Mouse (Mus musculus): ENCODE data around the gene Foxo6. TPM values are rescaled to one million over a fixed set of nuclear protein-coding genes. Genes with fewer than 3 reads are reported as not detected.

Gene Foxo6
- polyA plus RNA-seq, 1 experiment from 2014 or later: 0.25 TPM

GRCm38 (mm10) chr4:120239419-120239818, 47.7 kb downstream of the Foxo6 start:
- H3K9ac ChIP-seq: no peak overlapping the region
- H3K27me3 ChIP-seq: peaks cover 40% of the 10 kb centered on the region
- H3K4me3 ChIP-seq: no peak overlapping the region
- peaks cover 16% of the 10 kb centered on the region for H3K4me1 ChIP-seq
- H3K36me3 ChIP-seq: no peaks in the 10 kb centered on the region
- H3K4me2 ChIP-seq: no peak overlapping the region
- WGBS: 59% methylated on average over 3 of the region's 3 CpGs
- no peak overlapping the region for H3K27ac ChIP-seq
- H3K9me3 ChIP-seq: no peaks in the 10 kb centered on the region
- no peak for ATAC-seq (ENCODE audit: borderline replicate concordance, extremely low read depth, low FRiP score, low TSS enrichment)

- H3K9ac ChIP-seq: no peak overlapping the region
- no peak for ATAC-seq (ENCODE audit: borderline replicate concordance, extremely low read depth, low FRiP score, low TSS enrichment)
- H3K27me3 ChIP-seq: peaks cover 9% of the 10 kb centered on the region; the same call in 1 of the 2 replicates
- H3K4me3 ChIP-seq: no peak overlapping the region
- H3K4me2 ChIP-seq: no peak overlapping the region
- WGBS: 51% methylated on average over 2 of the region's 2 CpGs
- no peaks in the 10 kb centered on the region for H3K36me3 ChIP-seq
- H3K4me1 ChIP-seq: no peaks in the 10 kb centered on the region
- H3K27ac ChIP-seq: no peak overlapping the region
- H3K9me3 ChIP-seq: no peaks in the 10 kb centered on the region
Measured at GRCm38 (mm10) chr4:120233243-120233642, 53.9 kb downstream of the Foxo6 start.

- WGBS: 67% methylated on average over 2 of the region's 2 CpGs
- H3K36me3 ChIP-seq: no peaks in the 10 kb centered on the region
- H3K4me3 ChIP-seq: no peak overlapping the region
- ATAC-seq (ENCODE audit: borderline replicate concordance, extremely low read depth, low FRiP score, low TSS enrichment): no peak
- peaks cover 7% of the 10 kb centered on the region; the same call in 1 of the 2 replicates for H3K27me3 ChIP-seq
- no peak overlapping the region for H3K9ac ChIP-seq
- no peaks in the 10 kb centered on the region for H3K9me3 ChIP-seq
- no peak overlapping the region for H3K4me2 ChIP-seq
- H3K4me1 ChIP-seq: no peaks in the 10 kb centered on the region
- no peak overlapping the region for H3K27ac ChIP-seq
Measured at GRCm38 (mm10) chr4:120232541-120232940, 54.6 kb downstream of the Foxo6 start.

DNA sequence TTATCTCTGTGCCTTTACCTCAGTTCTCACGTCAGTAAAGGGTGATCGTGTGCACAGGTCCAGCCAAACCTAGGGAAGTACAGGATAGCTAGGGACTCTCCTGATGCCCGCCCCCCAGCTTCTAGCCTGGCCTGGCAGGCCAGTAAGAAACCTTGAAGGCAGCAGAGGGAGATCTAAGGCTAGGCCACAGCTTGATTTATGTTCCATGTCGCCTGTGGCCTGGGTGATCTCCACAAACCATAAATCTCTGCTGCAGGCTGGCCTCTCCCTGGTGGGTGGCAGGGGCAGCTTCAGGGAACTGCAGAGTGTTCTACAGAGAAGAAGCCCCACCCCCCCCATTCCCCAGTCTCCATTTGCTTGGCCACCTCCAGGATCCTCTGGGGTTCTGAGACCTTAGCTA, 55.2 kb downstream of the Foxo6 start:
- no peaks in the 10 kb centered on the region for H3K9me3 ChIP-seq
- no peaks in the 10 kb centered on the region for H3K36me3 ChIP-seq
- H3K4me1 ChIP-seq: no peaks in the 10 kb centered on the region
- no peak overlapping the region for H3K4me3 ChIP-seq
- WGBS: 51% methylated on average over 4 of the region's 4 CpGs
- no peak overlapping the region for H3K4me2 ChIP-seq
- ATAC-seq (ENCODE audit: borderline replicate concordance, extremely low read depth, low FRiP score, low TSS enrichment): no peak
- H3K27ac ChIP-seq: no peak overlapping the region
- H3K9ac ChIP-seq: no peak overlapping the region
- peaks cover 7% of the 10 kb centered on the region; the same call in 1 of the 2 replicates for H3K27me3 ChIP-seq

GRCm38 (mm10) chr4:120230256-120230649, 56.9 kb downstream of the Foxo6 start:
- Histone ChIP-seq H3K4me2 (no peak overlapping the region), H3K4me1 (peaks cover 4% of the 10 kb centered on the region; the same call in 1 of the 2 replicates), H3K27me3 (0 out of 2 replicates have a peak, but pooled peaks cover 4% of the 10 kb centered on the region), H3K36me3 (no peaks in the 10 kb centered on the region), H3K9ac (no peak overlapping the region), H3K27ac (no peak overlapping the region), H3K9me3 (no peaks in the 10 kb centered on the region), H3K4me3 (no peak overlapping the region)
- WGBS: 14% methylated on average over 6 of the region's 6 CpGs
- peak; percentile 13; the same call in 1 of the 2 replicates for ATAC-seq (ENCODE audit: borderline replicate concordance, extremely low read depth, low FRiP score, low TSS enrichment)

DNA sequence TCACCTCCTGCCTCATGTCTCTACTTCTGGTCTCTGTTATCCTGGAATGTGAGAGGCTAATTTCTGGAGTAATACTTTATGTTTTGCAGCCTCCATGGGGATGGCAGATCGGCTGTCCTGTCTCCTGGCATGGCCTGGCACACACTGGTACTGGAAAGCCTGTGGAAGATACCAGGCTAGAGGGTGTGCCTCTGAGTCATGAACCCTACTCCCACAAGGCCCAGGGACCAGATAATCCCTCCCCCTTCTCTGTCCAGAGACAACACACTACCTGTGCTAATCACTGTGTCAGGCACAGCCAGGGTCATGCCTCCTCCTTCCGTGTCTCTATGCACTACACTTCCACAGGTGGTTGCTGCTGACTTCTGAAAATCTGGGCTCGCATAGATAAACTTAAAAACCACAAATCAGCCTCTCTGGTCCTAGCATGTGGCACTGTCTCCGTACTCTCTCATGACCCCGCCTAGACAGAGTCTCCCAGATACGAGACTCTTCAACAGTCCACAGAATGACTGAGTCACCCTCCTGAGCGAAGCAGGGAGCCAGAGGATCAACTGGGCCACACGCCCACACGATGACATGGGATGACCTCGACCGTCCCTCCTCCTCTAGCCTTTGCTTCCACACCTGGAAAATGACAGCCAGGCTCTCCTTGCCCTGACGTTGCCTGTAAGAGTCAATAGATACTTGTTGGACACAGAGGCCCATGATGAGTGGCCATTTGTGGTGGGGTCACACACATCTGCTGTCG, 57.5 kb downstream of the Foxo6 start:
- H3K27ac ChIP-seq: no peak overlapping the region
- H3K9ac ChIP-seq: no peak overlapping the region
- ATAC-seq (ENCODE audit: borderline replicate concordance, extremely low read depth, low FRiP score, low TSS enrichment): no peak

DNA sequence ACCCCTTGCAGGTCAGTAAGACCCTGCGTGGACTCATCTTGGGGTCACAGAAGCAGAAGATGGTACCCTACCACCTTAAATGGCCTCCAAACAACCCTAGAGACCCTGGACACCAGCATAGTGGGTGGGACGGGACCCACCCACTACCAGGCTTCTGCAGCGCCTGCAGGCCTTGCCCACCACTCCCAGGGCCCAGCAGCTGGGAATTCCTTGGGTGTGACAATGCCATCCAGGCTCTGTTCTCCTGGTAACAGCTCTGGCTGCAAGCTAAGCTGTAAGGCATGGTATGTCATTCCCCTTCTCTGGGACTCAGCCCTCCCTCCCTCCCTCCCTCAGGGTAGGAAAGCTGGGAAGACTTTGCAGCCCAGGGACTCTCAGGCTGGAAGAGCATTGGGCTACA, 58.5 kb downstream of the Foxo6 start:
- no peak overlapping the region for H3K4me2 ChIP-seq
- H3K9me3 ChIP-seq: no peaks in the 10 kb centered on the region
- no peak overlapping the region for H3K4me3 ChIP-seq
- WGBS: 83% methylated on average over 3 of the region's 3 CpGs
- no peaks in the 10 kb centered on the region for H3K36me3 ChIP-seq
- peaks cover 4% of the 10 kb centered on the region; the same call in 1 of the 2 replicates for H3K4me1 ChIP-seq
- 0 out of 2 replicates have a peak, but pooled peaks cover 4% of the 10 kb centered on the region for H3K27me3 ChIP-seq
- no peak for ATAC-seq (ENCODE audit: borderline replicate concordance, extremely low read depth, low FRiP score, low TSS enrichment)
- no peak overlapping the region for H3K27ac ChIP-seq
- no peak overlapping the region for H3K9ac ChIP-seq

More for the DNA sequence above, 57.5 kb downstream of the Foxo6 start:
- peaks cover 4% of the 10 kb centered on the region; the same call in 1 of the 2 replicates for H3K4me1 ChIP-seq
- H3K4me2 ChIP-seq: no peak overlapping the region
- no peaks in the 10 kb centered on the region for H3K36me3 ChIP-seq
- no peaks in the 10 kb centered on the region for H3K9me3 ChIP-seq
- no peak overlapping the region for H3K4me3 ChIP-seq
- H3K27me3 ChIP-seq: 0 out of 2 replicates have a peak, but pooled peaks cover 4% of the 10 kb centered on the region
- WGBS: 71% methylated on average over 13 of the region's 13 CpGs

DNA sequence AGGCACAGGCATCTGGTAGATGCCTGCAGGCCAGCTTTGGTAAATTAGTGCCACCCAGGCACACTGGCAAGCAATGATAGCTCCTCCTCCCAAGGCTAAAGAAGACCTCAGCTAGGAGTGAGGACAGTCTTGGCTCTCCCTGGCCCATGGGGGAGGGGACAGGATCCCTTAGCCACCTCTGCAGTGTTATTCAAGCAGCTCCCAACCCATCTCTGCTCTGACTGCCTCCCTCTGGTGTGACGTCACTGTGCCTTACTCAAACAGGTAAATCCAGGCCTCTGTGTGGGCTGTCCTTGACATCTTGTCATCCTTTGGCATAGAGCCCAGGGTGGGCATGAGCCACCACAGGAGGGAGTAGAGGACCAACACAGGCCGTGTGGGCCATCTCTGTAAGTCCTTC, 59.9 kb downstream of the Foxo6 start:
- H3K9me3 ChIP-seq: no peaks in the 10 kb centered on the region
- no peak overlapping the region for H3K27ac ChIP-seq
- H3K27me3 ChIP-seq: 0 out of 2 replicates have a peak, but pooled peaks cover 4% of the 10 kb centered on the region
- H3K4me3 ChIP-seq: no peak overlapping the region
- ATAC-seq (ENCODE audit: borderline replicate concordance, extremely low read depth, low FRiP score, low TSS enrichment): no peak
- no peak overlapping the region for H3K4me2 ChIP-seq
- no peaks in the 10 kb centered on the region for H3K36me3 ChIP-seq
- peaks cover 4% of the 10 kb centered on the region; the same call in 1 of the 2 replicates for H3K4me1 ChIP-seq
- WGBS: 33% methylated on average over 2 of the region's 2 CpGs
- no peak overlapping the region for H3K9ac ChIP-seq

DNA sequence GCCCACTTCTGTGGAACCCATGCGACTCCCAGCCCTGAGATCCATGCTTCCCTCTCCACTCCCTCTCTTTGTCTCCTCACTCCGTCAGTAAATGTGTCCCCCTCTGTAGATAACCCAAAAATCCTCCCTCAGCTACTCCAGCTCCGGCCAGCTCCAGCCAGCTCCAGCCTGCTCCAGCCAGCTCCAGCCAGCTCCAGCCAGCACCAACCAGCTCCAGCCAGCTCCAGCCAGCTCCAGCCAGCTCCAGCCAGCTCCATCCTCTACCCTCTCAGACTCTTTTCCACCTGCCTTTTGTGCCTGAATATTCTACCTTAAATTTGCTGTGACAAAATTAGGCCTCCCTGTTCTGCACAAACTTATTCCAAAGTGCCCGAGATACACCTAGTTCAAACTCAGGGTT, 60.5 kb downstream of the Foxo6 start:
- no peak overlapping the region for H3K27ac ChIP-seq
- H3K9me3 ChIP-seq: no peaks in the 10 kb centered on the region
- no peak overlapping the region for H3K4me2 ChIP-seq
- no peak overlapping the region for H3K9ac ChIP-seq
- H3K36me3 ChIP-seq: no peaks in the 10 kb centered on the region
- 0 out of 2 replicates have a peak, but pooled peaks cover 4% of the 10 kb centered on the region for H3K27me3 ChIP-seq
- ATAC-seq (ENCODE audit: borderline replicate concordance, extremely low read depth, low FRiP score, low TSS enrichment): no peak
- peaks cover 4% of the 10 kb centered on the region; the same call in 1 of the 2 replicates for H3K4me1 ChIP-seq
- WGBS: 54% methylated on average over 4 of the region's 4 CpGs
- no peak overlapping the region for H3K4me3 ChIP-seq

GRCm38 (mm10) chr4:120225135-120225780, 61.9 kb downstream of the Foxo6 start:
- Histone ChIP-seq H3K9ac (no peak overlapping the region), H3K27me3 (no peaks in the 10 kb centered on the region), H3K9me3 (no peaks in the 10 kb centered on the region), H3K4me2 (no peak overlapping the region), H3K27ac (no peak overlapping the region), H3K4me1 (peaks cover 4% of the 10 kb centered on the region; the same call in 1 of the 2 replicates), H3K4me3 (no peak overlapping the region), H3K36me3 (no peaks in the 10 kb centered on the region)
- 50% methylated on average over 6 of the region's 6 CpGs for WGBS
- ATAC-seq (ENCODE audit: borderline replicate concordance, extremely low read depth, low FRiP score, low TSS enrichment): 0 out of 2 replicates have a peak, but pooled peaks have one; percentile 10

DNA sequence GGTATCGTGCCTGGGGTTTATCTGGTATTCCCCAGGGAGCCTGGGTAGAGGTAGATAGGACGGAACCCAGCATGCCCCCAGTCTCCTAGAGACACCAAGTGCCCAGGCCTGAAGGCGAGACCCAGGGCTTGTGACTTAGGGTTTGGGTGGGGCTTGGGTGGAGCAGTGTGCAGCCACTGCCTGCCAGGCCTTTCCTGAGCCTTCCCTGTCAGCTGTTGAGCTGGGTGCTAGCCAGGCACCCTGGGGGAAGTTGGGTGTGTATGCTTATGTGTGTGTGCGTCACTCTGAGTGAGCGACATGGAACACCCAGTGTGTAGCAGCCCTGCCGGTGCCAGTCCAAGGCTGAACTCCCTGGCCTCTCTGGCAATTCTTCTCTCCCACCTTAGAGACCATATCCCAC, 63.3 kb downstream of the Foxo6 start:
- Histone ChIP-seq H3K27me3 (no peaks in the 10 kb centered on the region), H3K4me2 (no peak overlapping the region), H3K9ac (no peak overlapping the region), H3K27ac (no peak overlapping the region), H3K9me3 (no peaks in the 10 kb centered on the region), H3K36me3 (no peaks in the 10 kb centered on the region), H3K4me3 (no peak overlapping the region), H3K4me1 (peaks cover 11% of the 10 kb centered on the region; the same call in 1 of the 2 replicates)
- WGBS: 89% methylated on average over 6 of the region's 6 CpGs
- ATAC-seq (ENCODE audit: borderline replicate concordance, extremely low read depth, low FRiP score, low TSS enrichment): no peak

All from lung, embryonic 15.5 days (tissue).